Mouse (Mus musculus): ENCODE data around the gene Leap2.

GRCm38 (mm10) chr11:53469294-53469967 is 46.5 kb upstream of the Leap2 start:
- TF ChIP-seq CTCF (IDR thresholded peaks at IDR 0.05; ENCODE audit: low read depth) (no peak), EP300 (IDR thresholded peaks at IDR 0.05; ENCODE audit: low read depth) (no peak)

All from liver, postnatal 0 days (tissue).